Mouse (Mus musculus) neutrophil, adult 5-6 weeks (primary cell): ENCODE measurements around the gene Epb41l2. TPM values are rescaled to one million over a fixed set of nuclear protein-coding genes. Genes with fewer than 3 reads are reported as not detected.

Experiments used
- ATAC-seq: fragments of 151-379, 151-347 bp; 2 replicates; pipeline ENCODE4 v1.8.0; 2017; ENCODE audit warnings: mild to moderate bottlenecking, moderate TSS enrichment; ENCODE audit not compliant: insufficient number of reproducible peaks, poor library complexity, low FRiP score, severe bottlenecking; ENCODE audit errors: extremely low read depth
- total RNA-seq: library from RNA; stranded (forward); fragments of 200-1000 nt; gene quantifications from 2 replicates; pipeline ENCODE4 v1.2.3, GENCODE M21; 2017

Gene Epb41l2
- total RNA-seq, 1 experiment from 2014 or later: 120 TPM

DNA sequence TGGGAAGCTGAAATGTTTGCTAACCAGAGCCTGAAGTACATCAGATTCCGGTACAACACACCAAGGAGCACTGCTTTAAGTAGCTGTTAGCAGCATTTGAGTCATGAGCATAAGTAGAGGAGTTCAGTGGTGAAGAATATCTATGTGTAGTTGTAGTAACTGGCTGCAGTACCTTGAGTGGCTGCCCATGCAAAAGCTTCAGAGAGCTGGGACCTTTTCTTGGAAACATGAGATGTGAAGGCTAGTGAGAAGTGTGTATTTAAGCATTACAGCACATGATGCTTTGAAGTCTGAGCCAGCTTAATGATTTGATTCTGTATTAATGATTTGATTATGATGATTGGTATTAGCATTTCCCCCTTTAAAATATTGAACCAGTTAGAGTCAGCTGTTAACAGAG lies 34.1 kb downstream of the Epb41l2 start:
- ATAC-seq: no peak

DNA sequence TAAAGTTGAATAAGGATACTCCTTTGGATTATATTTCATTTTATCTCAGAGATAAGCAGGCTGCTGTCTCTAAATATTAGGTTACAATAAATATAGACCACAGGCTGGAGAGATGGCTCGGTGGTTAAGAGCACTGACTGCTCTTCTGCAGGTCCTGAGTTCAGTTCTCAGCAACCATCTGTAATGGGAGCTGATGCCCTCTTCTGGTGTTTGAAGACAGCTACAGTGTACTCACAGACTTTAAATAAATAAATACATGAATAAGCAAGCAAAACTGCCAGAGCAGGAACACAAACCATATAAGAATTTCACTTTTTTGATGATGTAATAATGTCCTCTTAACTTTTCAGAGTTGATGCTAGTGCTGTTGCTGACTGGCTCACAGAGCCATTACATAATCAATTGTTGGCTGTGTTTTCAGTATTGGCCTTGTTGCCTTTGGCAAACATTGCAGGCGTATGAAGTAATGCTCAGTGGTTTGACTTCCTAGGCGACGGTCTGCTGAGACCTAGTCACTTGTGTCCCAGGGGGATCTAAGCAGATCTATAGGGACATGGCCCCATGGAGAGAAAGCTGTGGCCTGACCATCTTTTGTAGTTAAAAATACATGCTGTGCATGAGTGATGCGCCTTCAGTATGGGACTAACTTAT lies 35.8 kb downstream of the Epb41l2 start:
- ATAC-seq: no peak

DNA sequence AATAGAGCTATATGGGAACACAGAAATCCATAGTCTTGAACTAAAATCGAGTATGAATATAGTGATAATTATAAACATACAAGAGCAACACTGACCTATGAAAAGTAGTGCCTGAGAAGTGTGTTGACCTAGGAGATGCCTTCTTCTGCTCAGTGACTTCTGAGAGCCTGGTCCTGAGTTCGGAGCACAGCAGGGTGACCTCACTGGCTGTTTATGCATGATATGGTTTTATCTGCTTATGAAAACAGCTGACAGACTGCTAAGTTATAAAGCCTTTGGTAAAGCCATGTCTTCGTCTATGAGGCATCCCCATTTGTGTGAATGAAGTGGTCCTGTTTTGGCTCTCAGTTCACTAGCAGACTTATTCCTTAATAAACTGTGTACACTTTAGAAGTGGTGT lies 37.3 kb downstream of the Epb41l2 start:
- ATAC-seq: no peak

DNA sequence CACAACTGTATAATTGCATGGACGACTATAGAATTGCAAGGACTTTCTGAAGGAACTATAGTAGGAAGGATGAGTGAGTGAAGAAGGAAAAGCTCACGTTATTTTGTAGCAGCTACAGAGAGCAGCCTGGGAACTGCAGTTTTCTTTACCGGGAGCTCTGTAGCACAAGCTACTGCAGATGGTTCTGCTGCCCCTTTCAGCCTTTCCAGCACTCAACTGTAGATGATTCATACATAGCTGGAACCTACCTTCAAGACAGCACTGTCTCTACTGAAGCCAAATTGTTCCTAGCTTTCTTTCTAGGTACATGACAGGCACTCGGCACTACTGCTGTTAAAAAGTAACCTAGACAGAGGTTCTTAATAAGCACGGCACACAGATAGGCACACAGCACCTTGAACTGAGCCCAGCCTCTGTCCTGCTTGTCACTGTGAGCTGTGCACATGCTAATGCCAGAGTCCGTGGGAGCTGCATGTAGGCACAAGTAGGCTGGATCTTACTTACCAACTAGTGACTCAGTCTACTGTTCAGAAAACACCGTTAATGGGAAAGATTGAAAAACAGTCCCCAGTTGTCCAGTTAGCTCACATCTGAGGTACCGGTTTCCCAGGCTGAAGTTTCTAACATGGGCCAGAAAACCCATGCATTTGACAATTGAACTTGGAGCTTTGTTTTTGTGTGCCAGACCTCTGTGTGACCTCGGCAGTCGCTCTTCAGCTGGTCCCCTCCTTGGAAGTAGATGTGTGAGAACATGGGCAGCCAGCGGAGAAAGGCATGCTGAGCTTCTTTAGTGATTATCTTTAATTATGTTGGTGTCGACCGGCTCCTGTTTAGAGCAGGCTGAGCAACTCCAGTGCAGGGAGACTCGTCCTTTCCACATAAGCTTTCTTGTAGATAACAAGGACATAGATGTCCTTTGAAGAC lies 38.4 kb downstream of the Epb41l2 start:
- ATAC-seq: no peak

DNA sequence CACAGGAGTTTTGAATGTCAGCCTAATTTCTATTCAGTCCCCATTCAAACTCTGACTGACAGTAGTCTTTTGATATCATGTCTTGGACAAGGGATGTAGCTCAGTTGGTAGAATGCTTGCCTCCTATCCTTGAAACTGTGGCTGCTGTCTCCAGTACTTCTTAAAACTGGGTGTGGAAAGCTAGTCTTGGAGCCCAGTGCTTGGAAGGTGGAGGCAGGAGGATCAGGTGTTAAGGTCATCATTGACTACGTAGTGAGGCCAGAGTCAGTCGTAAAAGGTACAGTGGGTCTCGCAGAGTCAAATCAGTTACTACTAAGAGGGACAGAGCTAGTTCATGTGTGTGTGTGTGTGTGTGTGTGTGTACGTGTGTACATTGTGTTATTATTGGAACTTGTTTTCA lies 39.4 kb downstream of the Epb41l2 start:
- no peak for ATAC-seq

DNA sequence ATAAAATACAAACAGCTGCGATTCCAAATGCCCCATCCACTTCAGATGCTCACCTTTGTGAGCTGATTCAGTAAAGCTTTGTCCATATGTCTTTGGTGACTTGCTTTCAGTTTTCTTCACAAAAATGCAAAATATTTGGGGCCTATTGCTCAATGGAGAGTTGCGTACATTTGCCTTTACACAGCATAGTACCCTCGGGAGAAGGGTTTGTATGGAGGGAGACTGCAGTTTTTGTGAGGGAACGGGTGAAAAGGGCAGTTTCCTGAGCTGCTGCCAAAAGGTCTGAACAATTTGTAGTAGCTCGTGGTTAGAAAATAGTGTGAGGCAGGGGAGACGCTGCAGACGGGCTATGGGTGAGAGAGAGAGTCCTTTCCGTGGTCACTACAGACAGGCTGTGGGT lies 40.5 kb downstream of the Epb41l2 start:
- ATAC-seq: no peak

DNA sequence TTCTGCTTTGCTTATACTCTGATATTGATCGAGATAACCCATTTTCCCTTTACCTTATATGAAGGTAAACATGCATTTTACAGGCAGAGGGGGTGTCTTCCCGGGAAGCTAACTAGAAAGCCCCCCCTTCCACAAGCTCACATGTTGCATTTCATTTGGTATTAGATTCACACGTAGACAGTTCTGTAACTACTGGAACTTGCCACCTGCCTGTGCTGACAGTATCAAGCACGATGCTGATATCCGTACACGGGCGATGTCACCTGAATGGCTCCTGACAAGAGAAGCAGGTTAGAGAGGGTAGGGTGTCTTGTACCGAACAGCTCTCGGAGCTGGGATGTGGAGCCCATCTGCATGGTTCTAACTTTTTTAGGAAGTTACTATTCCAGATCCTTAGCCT lies 41.0 kb downstream of the Epb41l2 start:
- ATAC-seq: no peak

DNA sequence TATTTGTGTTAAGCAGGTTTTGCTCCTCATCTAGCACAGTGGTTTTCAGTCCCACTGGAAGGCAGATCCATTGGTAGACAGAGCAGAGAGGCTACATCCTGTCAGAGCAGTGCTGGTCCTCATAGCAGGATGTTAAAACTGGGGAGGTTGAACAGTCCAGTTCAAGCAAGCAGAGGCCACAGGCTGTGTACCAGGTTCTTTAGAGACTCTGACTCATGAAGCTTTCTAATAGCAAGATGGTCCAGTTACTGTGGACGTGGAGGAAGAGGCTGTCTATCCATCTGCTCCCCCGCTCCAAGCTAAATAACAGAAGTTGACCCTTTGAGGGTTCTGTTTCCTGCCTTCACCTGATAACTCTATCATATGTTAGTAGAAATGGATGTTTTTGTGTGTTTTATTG lies 41.8 kb downstream of the Epb41l2 start:
- no peak for ATAC-seq

DNA sequence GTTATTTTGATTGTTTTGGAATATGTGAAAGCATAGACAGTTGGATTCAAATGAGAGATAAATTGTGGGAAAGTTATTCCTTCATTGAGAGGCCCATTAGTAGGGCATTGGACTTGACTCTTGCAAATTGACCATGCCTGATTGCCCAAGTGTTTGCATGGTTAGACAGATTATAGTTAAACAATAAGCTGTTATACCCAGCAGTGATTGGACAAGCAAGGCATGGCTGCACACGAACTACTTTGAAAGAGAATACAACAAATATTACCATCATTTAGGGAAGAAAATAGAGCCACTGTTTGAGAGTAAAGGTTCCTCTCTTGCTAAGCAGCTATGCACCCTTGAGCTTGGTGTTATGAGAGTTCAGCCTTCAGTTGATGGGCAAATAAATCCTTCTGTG lies 43.3 kb downstream of the Epb41l2 start:
- ATAC-seq: no peak

DNA sequence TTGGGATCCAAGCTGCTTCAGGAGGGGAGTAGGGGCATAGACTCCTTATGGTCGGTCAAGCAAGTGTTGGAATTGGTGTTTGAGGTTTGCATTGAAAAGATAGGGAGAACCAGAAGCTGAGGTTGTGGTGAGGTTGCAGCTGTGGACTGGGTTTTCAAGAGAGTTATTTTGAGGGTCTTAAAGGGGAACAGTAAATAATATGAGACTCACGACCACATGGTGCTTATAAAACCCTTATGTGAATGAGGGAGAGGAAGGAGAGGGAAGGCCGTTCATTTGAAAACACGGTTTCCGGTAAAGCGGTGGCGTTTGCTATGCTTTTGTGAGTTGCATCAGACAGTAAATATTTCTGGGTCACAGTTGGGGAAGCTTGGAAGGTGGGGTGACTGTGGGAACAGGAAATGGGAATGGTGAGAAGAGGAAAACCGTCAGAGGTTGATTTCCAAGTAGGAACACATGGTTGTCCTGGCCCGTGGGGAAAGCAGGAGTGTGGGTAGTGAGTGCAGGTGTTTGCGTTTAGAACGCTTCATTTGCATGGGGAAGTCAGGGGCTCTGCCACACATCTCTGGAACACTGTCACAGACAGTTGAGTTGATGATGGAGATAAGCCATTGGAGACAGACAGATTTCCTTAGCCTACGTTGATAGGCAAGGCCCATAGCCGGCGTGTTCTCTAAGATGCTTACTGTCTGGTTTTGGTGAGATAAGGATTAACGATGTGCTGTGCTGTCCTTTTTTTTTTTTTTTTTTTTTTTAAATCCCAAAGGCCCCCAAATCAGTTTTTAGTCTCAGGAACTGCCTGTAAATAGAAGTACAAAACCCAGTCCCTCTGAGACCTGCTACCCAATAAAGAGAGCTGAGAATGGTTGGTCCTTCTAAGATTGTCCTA lies 44.5 kb downstream of the Epb41l2 start:
- peak; percentile 31 for ATAC-seq

DNA sequence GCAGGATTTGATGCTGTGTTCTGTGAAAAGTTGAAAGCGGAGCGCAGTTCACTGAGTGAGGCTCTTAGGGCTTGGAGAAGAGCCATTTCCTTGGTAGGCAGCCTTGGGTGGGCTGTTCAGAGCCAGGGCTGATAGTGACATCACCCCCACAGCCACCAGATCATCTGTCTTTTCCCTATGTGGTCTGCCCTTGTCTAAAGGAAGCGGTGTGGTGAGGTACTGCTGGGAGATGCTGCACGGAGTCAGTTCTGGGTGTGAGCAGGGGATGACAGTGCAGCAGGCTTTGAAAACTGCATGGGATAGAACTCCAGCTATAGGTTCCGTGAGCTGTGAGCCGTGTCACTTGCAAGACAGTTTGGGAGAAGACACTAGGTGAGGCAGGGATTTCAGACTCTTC lies 45.1 kb downstream of the Epb41l2 start:
- peak; percentile 17; the same call in 1 of the 2 replicates for ATAC-seq

DNA sequence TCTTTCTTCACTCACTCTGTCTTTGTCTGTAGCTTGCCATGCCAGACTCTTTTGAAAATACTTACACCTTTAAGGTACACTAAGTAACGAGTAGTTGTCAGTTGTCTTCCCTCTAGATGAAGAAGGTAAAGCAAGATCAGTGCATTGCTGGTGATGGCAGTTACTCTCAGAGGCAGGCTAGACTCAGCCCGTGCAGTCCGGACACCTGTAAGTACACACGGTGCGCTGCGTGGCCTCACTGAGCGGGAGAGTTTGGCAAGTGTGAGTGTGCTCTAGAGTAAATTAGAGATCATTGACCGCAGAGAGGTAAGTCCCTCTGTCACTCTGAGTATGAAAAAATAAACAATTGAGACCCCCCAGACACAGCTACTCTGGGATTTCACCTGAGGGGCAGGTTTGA lies 46.0 kb downstream of the Epb41l2 start:
- no peak for ATAC-seq

DNA sequence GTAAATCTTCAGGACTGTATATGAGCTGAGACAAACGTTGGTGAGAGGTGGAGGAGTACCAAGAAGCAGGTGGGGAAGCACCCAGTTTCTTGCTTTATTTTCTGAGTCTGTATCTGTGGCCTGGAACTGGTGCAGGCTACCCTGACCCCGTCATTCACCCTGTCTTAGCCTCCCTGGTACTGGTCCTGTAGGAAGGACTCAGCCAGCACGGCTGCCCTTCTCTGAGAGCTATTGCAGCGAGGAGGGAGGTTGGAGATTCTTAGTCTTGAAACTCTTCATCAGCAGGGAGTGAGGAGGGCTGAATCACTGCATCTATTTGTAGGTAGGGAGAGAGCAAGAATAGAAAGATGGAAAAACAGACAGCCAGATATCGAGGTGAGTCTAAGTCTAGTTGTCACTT lies 47.1 kb downstream of the Epb41l2 start:
- ATAC-seq: no peak

DNA sequence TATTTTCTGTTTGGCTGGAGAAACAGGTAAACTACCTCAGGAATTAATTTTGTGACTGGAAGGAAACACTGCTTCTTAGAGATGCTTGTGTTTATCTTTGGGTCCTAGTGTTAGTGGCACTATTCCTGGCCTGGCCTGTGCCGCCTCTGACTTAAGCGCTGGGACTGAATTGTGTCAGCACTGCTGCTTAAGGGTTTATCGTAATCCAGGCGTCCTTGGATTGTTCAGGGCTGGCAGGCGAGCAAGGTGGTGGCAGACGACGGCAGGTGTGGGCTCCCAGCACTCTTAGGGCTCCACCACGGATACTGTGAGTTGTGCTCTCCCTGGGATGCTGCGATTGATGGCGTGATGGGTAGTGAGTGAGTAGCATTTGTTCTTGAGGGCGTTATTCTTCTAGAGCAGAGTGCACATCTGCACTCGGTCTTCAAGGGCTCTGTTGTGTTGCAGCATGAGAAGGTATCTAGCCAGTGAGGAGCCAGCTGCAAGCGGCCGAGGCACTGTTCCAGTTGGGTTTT lies 48.6 kb downstream of the Epb41l2 start:
- ATAC-seq: no peak

DNA sequence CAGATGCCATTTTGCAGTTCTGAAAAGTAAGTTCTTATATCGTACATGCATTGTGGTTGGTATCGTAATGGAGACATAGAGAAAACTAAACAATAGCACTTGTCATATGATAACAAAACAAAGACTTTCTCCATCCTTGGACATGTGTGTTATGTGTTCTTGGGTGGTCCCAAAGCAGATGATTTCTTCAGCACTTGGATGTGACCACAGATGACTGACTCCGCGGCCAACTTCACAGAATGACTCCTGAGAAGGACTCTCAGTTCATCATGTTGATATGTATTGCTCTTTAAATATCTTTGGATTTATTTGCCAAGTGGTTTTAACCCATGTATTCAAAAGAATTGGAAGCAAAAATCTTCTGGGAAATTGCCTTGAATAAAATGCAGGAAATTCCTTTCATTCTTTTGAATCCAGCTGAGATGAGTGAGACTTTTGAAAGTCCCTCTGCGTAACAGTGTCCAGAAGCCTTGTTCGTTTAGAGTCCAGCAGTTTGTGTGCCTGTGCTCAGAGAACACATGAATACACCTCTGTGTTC lies 52.3 kb downstream of the Epb41l2 start:
- no peak for ATAC-seq

DNA sequence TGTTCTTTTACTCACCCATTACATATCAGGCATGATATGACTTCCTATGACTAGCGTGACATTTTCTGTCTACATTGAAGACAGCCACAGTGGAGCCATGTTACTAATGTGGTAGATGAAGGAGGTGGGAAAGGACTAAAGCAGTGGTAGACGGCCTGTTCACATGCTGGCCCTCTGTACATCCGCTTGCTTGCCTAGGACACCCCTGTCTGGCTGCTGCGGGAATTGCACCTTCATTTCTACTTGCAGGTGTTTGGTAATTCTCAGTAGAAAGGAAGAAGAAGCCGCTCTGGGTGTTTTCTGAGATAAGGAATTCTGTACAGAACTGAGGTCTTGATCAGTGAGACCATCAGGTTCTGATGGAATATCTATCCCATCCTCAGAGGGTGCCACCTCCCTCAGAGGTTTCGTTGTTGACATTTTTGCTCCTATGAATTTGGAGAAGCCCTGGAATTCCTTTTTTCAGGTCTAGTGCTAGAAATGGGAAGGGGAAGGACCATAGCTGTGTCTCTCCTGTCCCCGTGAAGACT lies 55.7 kb downstream of the Epb41l2 start:
- ATAC-seq: 0 out of 2 replicates have a peak, but pooled peaks have one; percentile 39

DNA sequence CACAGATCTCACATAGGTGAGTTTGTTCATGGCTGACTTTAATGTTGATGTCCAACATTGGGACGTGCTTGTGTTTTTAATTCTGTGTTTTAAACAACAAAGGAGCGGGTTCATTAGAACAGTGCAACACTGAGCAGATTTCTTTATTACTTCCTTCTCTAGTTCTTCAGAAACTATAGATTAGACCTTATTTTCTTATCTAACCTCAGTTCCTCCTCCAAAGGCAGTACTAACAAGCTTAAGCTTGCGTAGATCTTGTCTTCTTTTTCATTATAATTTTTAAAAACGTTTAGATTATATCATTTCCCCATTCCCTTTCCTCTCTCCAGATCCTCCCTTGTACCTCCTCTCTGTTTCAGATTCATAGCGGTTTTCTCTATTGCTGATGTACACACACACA lies 57.1 kb downstream of the Epb41l2 start:
- ATAC-seq: no peak

DNA sequence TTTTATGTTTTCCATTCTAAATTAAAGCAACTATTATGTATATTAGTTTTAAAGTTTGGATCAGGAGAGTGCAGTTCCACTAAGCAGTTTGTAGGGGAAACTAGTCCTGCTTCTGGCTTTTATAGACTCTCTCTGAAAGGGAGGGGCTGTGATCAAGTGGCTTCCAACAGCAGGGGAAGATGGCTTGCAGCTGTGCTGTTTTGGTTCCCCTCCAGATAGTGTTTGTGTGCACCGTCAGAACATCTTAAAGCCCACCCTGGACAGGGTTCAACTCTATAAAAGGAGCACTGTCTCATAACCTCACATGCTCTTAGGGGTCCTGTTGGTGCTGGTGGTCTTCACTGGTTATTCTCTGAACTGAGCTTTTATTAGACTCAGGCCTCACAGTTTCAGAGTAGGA lies 66.5 kb downstream of the Epb41l2 start:
- no peak for ATAC-seq

DNA sequence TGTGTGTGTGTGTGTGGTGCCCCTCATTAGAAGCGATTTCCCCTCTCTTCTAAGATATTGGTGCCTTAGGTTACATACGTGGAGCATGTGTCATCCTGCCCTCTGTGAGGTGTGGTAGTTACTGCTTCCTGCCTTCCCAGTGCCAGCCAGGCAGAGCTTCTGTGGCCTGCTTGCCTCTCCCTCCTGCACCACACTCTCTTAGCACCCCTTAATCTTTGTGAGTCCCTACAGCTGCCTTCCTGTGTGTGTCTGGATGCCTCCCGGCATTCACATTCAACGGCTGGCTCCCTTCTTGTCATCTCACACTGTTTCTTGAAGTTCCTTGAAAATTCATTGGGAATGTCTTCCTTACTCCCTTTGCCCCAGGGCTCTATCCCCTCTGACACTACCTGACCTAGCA lies 67.2 kb downstream of the Epb41l2 start:
- no peak for ATAC-seq
